Mouse (Mus musculus) naive thymus-derived CD4-positive, alpha-beta T cell, adult 2 months (primary cell): ENCODE results near the gene Syde2.
"Not testable (repeated sequence)": the region's sequence is repeated elsewhere in the genome, so short reads cannot be mapped to it uniquely, and the experiment has no call there.

Source experiments
- DNase-seq: peaks from one replicate; pipeline ENCODE4 v3.0.0-alpha.2; 2011; ENCODE audit warnings: low read depth

The Syde2 gene

DNA sequence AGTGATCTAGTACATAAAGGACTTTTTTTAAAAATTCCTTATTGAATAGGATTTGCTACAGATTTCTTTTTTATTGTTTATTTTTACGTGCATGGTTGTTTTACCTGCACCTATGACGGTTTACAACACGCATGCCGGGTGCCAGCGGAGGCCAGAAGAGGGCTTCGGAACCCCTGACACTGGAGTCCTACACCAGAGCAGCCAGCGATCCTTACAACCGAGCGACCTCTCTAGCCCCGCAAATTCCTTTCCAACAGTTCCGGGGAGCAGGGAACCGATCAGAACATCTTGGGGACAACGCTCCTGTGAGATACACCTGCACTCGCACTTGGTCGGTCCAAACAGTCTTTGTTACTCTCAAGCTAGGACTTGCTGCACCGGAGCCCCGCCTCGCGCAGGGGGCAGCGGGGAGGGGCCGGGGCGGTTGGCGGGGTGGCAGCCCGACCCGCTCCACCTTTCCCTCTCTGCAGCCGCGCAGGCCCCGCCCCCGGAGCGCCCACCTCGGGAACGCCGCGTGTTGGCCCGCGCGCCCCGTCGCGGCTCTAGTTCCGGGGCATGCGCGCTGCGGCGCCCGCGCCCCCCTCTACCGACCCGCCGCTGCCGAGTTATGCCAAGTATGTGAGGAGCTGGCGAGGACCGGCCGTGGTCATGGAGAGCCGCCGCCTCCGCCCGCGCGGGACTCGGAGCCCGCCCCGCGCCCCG, at the start of gene Syde2:
Syde2 (plus strand) TSS at position 603 of the 702 bp plus-strand sequence.
- DNase-seq = peak; percentile 42

DNA sequence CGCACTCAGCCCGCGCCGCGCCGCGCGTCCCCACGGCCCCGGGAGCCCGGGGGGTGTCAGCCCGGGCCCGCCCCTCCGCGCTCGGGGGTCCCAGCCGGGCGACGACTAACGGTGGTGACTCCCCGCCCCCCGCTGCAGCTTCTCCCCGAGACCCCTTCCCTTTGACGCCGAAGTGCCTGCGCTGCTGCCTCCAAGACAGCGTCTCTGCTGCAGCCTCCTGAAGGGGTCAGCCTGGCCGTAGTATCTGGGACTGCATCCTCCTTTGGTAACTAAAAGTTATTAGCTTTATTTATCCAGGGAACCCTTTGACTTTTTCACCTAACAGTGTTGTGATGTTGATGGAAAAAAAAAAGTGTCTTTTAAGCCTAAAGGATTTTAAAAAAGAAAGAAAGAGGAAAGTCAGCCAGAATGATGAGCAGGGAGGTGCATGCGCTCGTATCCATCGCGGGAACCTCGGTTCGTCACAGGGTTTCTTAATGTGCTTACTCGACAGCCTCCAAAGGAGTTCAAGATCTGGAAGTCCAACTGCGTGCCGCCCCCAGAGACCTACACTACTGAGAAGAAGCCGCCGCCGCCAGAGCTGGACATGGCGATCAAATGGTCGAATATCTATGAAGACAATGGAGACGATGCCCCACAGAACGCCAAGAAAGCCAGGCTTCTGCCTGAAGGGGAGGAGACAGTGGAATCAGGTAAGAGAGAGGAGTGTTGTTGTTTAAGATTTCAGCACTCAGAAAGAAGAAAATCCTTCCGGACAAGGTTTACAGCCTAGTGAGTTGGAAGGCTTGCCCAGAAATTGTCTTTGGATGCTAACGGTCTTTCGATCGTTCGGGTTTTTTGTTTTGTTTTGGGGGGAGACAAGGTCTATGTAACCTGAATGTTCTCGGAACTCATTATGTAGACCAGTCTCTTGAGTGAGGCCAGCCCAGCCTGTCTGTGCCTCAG, 49.0 kb upstream of the Syde2 start:
- DNase-seq = no peak

GRCm38 (mm10) chr3:145939402-145939801, 48.3 kb upstream of the Syde2 start:
- no peak for DNase-seq

- DNase-seq = no peak
These were observed 47.7 kb upstream of the Syde2 start for GRCm38 (mm10) chr3:145939971-145940370.

DNA sequence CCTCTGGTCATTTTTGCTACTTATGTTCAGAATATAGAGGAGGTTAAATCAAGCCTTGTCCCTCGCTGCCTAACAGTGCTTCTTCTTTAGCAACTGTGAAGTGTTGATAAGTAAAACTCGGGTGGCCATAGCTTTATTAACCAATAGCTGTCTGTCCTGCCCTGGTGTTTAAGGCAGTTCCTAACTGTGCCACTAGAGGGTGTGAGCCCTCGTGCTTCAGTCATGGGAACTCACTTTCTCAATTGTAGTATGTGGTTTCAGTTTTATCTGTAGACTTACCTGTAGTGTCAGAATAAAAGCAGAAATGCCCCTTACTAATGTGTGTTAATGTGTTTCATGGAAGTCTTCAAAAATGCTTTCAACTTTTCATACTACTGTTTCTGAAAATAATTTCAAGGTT, 45.7 kb upstream of the Syde2 start:
- peak; percentile 91 for DNase-seq

- no peak for DNase-seq
These were observed 43.3 kb upstream of the Syde2 start for GRCm38 (mm10) chr3:145944348-145944747.

GRCm38 (mm10) chr3:145945904-145946303, 41.8 kb upstream of the Syde2 start:
- DNase-seq = no peak

GRCm38 (mm10) chr3:145946654-145947053, 41.0 kb upstream of the Syde2 start:
- no peak for DNase-seq

GRCm38 (mm10) chr3:145947539-145948204, 40.0 kb upstream of the Syde2 start:
- no peak for DNase-seq

DNA sequence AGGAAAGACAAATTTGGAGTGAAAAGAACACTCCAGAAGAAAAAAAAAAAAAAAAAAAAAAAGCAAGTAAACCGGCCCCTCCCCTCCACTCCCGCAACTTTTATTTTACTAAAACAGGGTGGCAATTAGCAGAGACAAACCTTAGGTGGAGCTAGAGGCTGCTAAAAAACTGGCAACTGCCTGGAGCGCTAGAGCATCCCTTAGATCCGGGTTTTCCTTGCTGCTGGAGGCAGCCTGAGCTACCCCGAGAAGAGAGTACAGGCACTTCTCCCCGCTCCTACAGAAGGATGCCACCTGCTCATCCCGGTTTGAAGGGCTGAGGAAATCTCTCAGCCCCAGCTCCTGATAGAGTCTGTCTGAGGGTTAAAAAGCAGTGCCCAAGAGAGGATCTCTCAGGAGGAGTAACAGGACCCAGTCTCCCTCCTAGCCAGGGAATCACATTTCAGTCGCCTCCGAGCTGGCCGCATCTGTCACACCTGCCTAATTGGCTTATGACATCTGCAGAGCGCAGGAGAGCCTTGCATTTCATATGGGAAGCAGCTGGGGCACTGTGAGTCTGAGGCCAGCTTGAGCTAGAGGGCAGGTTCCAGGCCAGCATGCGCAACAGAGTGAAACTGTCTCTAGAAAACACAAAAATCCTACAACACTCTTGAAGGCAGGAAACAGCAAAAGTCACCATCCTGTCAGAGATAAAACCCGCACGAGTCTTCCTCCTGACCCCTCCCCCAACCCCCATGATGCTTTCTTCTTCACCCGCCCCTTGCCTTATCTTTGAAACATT, 37.4 kb upstream of the Syde2 start:
- peak; percentile 80 for DNase-seq

DNA sequence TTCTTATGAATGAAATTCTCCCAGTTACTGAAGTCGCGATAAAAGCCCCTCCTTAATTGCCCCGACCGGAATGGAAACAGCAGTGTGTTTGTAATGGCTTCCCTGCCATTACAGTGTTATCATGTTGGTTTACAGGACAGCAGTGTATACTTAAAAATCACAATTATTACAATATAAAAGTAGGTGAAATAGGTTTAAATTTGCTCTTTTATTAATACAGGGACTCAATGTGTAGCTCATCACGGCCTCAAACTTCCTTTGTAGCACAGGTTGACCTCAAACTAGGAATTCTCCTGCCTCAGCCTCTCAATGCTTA, 36.9 kb upstream of the Syde2 start:
- no peak for DNase-seq

- peak; percentile 66 for DNase-seq
These were observed 36.1 kb upstream of the Syde2 start for GRCm38 (mm10) chr3:145951287-145952165.

GRCm38 (mm10) chr3:145952945-145953344, 34.7 kb upstream of the Syde2 start:
- DNase-seq = no peak

DNA sequence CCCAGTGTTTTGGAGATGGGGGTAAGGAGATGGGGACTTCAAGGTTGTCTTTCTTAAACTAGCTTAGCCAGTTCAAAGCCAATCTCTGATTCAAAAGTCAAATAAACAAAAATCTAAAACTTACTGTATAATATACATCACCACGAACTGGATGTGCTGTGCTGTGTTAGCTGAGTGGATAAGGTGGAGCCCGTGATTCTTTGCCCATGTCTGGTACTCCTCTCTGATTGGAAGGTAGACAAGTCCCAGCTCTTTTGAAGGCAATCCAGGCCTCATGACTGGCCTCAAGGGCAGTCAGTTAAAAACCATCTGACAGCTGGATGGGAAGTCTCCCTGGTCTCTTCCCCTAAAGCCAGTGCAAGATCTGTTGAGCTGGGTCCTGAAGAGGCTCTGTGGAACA, 34.3 kb upstream of the Syde2 start:
- DNase-seq = no peak

GRCm38 (mm10) chr3:145959824-145960223, 27.8 kb upstream of the Syde2 start:
- no peak for DNase-seq

DNA sequence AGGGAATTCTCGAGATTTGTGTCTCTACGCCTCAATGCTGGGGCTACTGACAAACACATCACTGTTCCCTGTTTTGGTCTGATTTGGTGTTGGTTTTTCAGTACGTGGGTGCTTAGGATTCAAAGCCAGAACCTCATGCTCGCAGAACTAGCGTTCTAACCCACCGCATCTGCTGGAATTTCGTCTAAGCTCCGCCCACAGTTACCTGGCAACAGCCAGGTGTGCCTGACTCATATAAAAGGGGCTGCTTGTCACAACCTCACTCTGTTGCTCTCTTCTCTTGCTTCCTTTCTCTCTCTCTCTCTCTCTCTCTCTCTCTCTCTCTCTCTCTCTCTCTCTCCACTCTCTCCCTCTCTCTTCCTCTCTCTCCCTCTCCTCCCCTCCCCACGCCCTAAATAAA, 25.3 kb upstream of the Syde2 start:
- DNase-seq = no peak

GRCm38 (mm10) chr3:145963101-145964017, 24.3 kb upstream of the Syde2 start:
- no peak for DNase-seq

GRCm38 (mm10) chr3:145964018-145964387, 23.7 kb upstream of the Syde2 start:
- DNase-seq = no peak

DNA sequence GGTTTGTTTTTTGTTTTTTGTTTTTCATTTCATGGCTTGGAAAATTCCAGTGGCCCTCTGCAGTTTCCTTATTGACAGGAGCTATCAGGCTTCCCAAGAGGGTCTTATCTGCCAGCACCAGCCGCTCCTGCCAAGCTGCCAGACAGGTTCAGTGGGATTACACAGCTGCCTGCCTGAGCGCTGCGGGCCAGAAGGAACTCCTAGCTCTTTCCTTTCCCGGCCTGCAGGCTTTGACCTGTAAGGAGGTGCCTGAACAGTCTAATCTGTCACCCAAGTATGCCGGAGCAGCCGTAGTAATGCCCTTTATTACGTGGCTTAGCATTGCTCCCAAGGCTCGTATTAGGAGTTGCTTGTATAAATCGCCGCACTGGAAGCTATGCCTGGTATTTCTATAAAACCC, 23.2 kb upstream of the Syde2 start:
- DNase-seq = no peak

DNA sequence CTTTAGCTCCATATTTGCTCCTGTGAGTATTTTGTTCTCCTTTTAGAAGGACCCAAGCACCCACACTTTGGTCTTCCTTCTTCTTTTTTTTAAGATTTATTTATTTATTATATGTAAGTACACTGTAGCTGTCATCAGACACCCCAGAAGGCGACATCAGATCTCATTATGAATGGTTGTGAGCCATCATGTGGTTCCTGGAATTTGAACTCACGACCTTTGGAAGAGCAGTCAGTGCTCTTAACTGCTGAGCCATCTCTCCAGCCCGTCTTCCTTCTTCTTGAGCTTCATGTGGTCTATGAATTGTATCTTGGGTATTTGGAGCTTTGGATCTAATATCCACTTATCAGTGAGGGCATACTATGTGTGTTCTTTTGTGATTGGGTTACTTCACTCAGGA, 22.1 kb upstream of the Syde2 start:
- not testable (repeated sequence) for DNase-seq
